Mouse (Mus musculus): Measurements from ENCODE around the gene Olfr1269. TPM values are rescaled to one million over a fixed set of nuclear protein-coding genes. Genes with fewer than 3 reads are reported as not detected.

The Olfr1269 gene
- not detected in 2 replicates for polyA plus RNA-seq (2015; fragmentation: Nextera tagmentation; extraction: Ambion mirVana)

- Histone ChIP-seq H3K36me3 (ENCODE audit: insufficient read depth, low read length) (no peaks in the 10 kb centered on the region), H3K27ac (ENCODE audit: low read length) (no peak within 1 kb of the TSS), H3K27me3 (ENCODE audit: insufficient read depth, low read length) (no peaks in the 10 kb centered on the region), H3K9ac (replicated peaks; ENCODE audit: low read length) (no peak within 1 kb of the TSS), H3K4me1 (ENCODE audit: insufficient read depth, low read length) (no peaks in the 10 kb centered on the region), H3K4me2 (replicated peaks; ENCODE audit: low read depth, low read length) (no peak within 1 kb of the TSS), H3K4me3 (ENCODE audit: low read length) (no peak within 1 kb of the TSS), H3K9me3 (ENCODE audit: low read length) (no peaks in the 10 kb centered on the region)
- WGBS: 92% methylated on average over 1 of the region's 1 CpGs
- ATAC-seq (ENCODE audit: low FRiP score, low TSS enrichment): no peak
These were observed at the start of gene Olfr1269 for GRCm38 (mm10) chr2:90121312-90121711. TSS of gene Olfr1269 (minus strand) at chr2:90121412.

- H3K4me3 ChIP-seq (ENCODE audit: low read length): no peak overlapping the region
- H3K9me3 ChIP-seq (ENCODE audit: low read length): no peaks in the 10 kb centered on the region
- no peak overlapping the region for H3K9ac ChIP-seq (replicated peaks; ENCODE audit: low read length)
- no peak for ATAC-seq (ENCODE audit: low FRiP score, low TSS enrichment)
- H3K4me1 ChIP-seq (ENCODE audit: insufficient read depth, low read length): no peaks in the 10 kb centered on the region
- no peak overlapping the region for H3K4me2 ChIP-seq (replicated peaks; ENCODE audit: low read depth, low read length)
- WGBS: 94% methylated on average over 9 of the region's 9 CpGs
- H3K36me3 ChIP-seq (ENCODE audit: insufficient read depth, low read length): no peaks in the 10 kb centered on the region
- H3K27ac ChIP-seq (ENCODE audit: low read length): no peak overlapping the region
- H3K27me3 ChIP-seq (ENCODE audit: insufficient read depth, low read length): no peaks in the 10 kb centered on the region
These were observed 32.7 kb upstream of the Olfr1269 start for GRCm38 (mm10) chr2:90153916-90154315.

GRCm38 (mm10) chr2:90152991-90153390 lies 31.8 kb upstream of the Olfr1269 start, which contains the start of gene Olfr1270:
TSS of gene Olfr1270 (minus strand) at chr2:90153091.
- 81% methylated on average over 3 of the region's 3 CpGs for WGBS
- no peak for ATAC-seq (ENCODE audit: low FRiP score, low TSS enrichment)
- H3K9me3 ChIP-seq (ENCODE audit: low read length): no peaks in the 10 kb centered on the region

DNA sequence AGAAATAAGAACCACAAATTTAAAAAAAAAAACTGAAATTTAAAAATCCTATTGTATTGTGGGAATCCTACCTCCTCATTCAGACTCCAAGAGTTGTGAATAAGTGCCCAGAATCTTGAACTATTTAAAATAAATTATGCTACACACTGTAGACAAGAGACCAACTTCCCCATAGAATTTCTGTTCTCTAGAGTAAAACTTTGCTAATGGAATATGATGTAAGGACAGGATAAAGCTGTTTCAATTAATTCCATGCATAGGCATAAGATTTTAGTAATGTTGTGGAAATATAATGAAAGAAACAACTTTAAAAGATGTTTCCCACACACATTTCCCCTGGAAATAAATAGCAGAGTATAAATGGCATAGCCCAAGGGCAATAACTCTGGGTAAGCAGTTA lies 21.0 kb upstream of the Olfr1269 start, which contains the start of gene Olfr32:
Gene Olfr32, minus strand, starts transcription at position 101 of the 400 bp plus-strand sequence.
- Histone ChIP-seq H3K4me1 (ENCODE audit: insufficient read depth, low read length) (no peaks in the 10 kb centered on the region), H3K4me2 (replicated peaks; ENCODE audit: low read depth, low read length) (no peak within 1 kb of the TSS), H3K4me3 (ENCODE audit: low read length) (no peak within 1 kb of the TSS), H3K9ac (replicated peaks; ENCODE audit: low read length) (no peak within 1 kb of the TSS), H3K27me3 (ENCODE audit: insufficient read depth, low read length) (no peaks in the 10 kb centered on the region), H3K27ac (ENCODE audit: low read length) (no peak within 1 kb of the TSS), H3K9me3 (ENCODE audit: low read length) (no peaks in the 10 kb centered on the region), H3K36me3 (ENCODE audit: insufficient read depth, low read length) (no peaks in the 10 kb centered on the region)
- no peak for ATAC-seq (ENCODE audit: low FRiP score, low TSS enrichment)

More at GRCm38 (mm10) chr2:90152991-90153390, 31.8 kb upstream of the Olfr1269 start, which contains the start of gene Olfr1270:
- no peaks in the 10 kb centered on the region for H3K4me1 ChIP-seq (ENCODE audit: insufficient read depth, low read length)
- H3K27ac ChIP-seq (ENCODE audit: low read length): no peak within 1 kb of the TSS
- H3K4me3 ChIP-seq (ENCODE audit: low read length): no peak within 1 kb of the TSS
- no peak within 1 kb of the TSS for H3K9ac ChIP-seq (replicated peaks; ENCODE audit: low read length)
- no peak within 1 kb of the TSS for H3K4me2 ChIP-seq (replicated peaks; ENCODE audit: low read depth, low read length)
- H3K27me3 ChIP-seq (ENCODE audit: insufficient read depth, low read length): no peaks in the 10 kb centered on the region
- H3K36me3 ChIP-seq (ENCODE audit: insufficient read depth, low read length): no peaks in the 10 kb centered on the region

- 76% methylated on average over 2 of the region's 2 CpGs for WGBS
- H3K4me2 ChIP-seq (replicated peaks; ENCODE audit: low read depth, low read length): no peak overlapping the region
These were observed 51.1 kb downstream of the Olfr1269 start for GRCm38 (mm10) chr2:90070065-90070464.

More at GRCm38 (mm10) chr2:90070065-90070464, 51.1 kb downstream of the Olfr1269 start:
- H3K9ac ChIP-seq (replicated peaks; ENCODE audit: low read length): no peak overlapping the region
- 0 out of 2 replicates have a peak, but pooled peaks cover 2% of the 10 kb centered on the region for H3K9me3 ChIP-seq (ENCODE audit: low read length)
- ATAC-seq (ENCODE audit: low FRiP score, low TSS enrichment): no peak
- H3K36me3 ChIP-seq (ENCODE audit: insufficient read depth, low read length): no peaks in the 10 kb centered on the region
- no peaks in the 10 kb centered on the region for H3K4me1 ChIP-seq (ENCODE audit: insufficient read depth, low read length)
- no peaks in the 10 kb centered on the region for H3K27me3 ChIP-seq (ENCODE audit: insufficient read depth, low read length)
- no peak overlapping the region for H3K27ac ChIP-seq (ENCODE audit: low read length)
- no peak overlapping the region for H3K4me3 ChIP-seq (ENCODE audit: low read length)

Other genes starting within 250 kb of the Olfr1269 start
- not detected in 2 replicates for gene Olfr1257, start 243.0 kb downstream of the Olfr1269 start, polyA plus RNA-seq (2015; fragmentation: Nextera tagmentation; extraction: Ambion mirVana)
- gene Olfr1258, start 194.1 kb downstream of the Olfr1269 start, polyA plus RNA-seq (2015; fragmentation: Nextera tagmentation; extraction: Ambion mirVana): not detected in 2 replicates
- not detected in 2 replicates for gene Olfr1259, start 172.7 kb downstream of the Olfr1269 start, polyA plus RNA-seq (2015; fragmentation: Nextera tagmentation; extraction: Ambion mirVana)
- gene Olfr1260, start 147.1 kb downstream of the Olfr1269 start, polyA plus RNA-seq (2015; fragmentation: Nextera tagmentation; extraction: Ambion mirVana): not detected in 2 replicates
- gene Olfr1261, start 130.2 kb downstream of the Olfr1269 start, polyA plus RNA-seq (2015; fragmentation: Nextera tagmentation; extraction: Ambion mirVana): not detected in 2 replicates
- gene Olfr1262, start 121.3 kb downstream of the Olfr1269 start, polyA plus RNA-seq (2015; fragmentation: Nextera tagmentation; extraction: Ambion mirVana): not detected in 2 replicates
- not detected in 2 replicates for gene Olfr1263, start 109.3 kb downstream of the Olfr1269 start, polyA plus RNA-seq (2015; fragmentation: Nextera tagmentation; extraction: Ambion mirVana)
- gene Olfr1264, start 95.8 kb downstream of the Olfr1269 start, polyA plus RNA-seq (2015; fragmentation: Nextera tagmentation; extraction: Ambion mirVana): not detected in 2 replicates
- gene Olfr1265, start 86.1 kb downstream of the Olfr1269 start, polyA plus RNA-seq (2015; fragmentation: Nextera tagmentation; extraction: Ambion mirVana): not detected in 2 replicates
- gene Olfr140, start 57.8 kb downstream of the Olfr1269 start, polyA plus RNA-seq (2015; fragmentation: Nextera tagmentation; extraction: Ambion mirVana): not detected in 2 replicates
- not detected in 2 replicates for gene Olfr32, start 20.9 kb upstream of the Olfr1269 start, polyA plus RNA-seq (2015; fragmentation: Nextera tagmentation; extraction: Ambion mirVana)
- not detected in 2 replicates for gene Olfr1270, start 31.7 kb upstream of the Olfr1269 start, polyA plus RNA-seq (2015; fragmentation: Nextera tagmentation; extraction: Ambion mirVana)
- gene Olfr1506, start 103.1 kb upstream of the Olfr1269 start, polyA plus RNA-seq (2015; fragmentation: Nextera tagmentation; extraction: Ambion mirVana): not detected in 2 replicates
- gene Olfr142, start 136.2 kb upstream of the Olfr1269 start, polyA plus RNA-seq (2015; fragmentation: Nextera tagmentation; extraction: Ambion mirVana): not detected in 2 replicates
- not detected in 2 replicates for gene Olfr1271, start 149.6 kb upstream of the Olfr1269 start, polyA plus RNA-seq (2015; fragmentation: Nextera tagmentation; extraction: Ambion mirVana)
- not detected in 2 replicates for gene Olfr1272, start 171.4 kb upstream of the Olfr1269 start, polyA plus RNA-seq (2015; fragmentation: Nextera tagmentation; extraction: Ambion mirVana)
- gene Gm13769, start 200.8 kb upstream of the Olfr1269 start, polyA plus RNA-seq (2015; fragmentation: Nextera tagmentation; extraction: Ambion mirVana): not detected in 2 replicates